9 mouse cellular contexts compared by ENCODE assay signal in the genomic region with DNA sequence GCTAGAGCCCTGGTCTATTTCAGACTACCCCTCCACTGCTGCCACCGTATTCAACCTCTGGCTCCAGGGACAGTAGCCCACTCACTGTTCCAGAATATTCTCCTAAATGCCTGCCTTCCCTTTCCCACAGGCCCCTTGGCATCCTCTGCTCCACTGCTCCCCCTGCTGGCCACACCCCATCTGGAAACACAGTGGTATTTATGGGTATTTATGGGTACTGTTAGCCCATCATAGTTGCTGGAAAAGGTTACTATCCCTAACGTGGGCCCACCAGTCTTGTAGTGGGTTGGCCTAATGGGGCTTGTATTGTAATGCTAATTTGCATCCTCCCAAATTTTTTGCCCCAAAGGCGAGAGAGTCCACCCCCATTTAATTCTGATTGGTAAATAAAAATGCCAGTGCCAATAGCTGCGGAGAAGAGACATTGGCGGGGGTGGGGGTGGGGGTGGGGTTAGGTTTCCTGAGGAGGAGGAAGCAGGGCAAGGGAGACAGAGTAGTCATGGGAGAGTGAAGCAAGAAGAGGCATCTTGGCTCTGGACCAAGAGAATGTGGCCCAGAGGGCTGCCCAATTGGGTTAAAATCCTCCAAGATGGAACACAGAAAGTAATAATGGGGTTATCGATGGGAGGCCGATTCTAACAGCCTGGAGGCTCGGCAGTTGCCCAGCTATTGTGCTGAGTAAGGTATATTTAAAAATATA. TPM values are rescaled to one million over a fixed set of nuclear protein-coding genes. Genes with fewer than 3 reads are reported as not detected.
DNase-seq lines count a peak whose midpoint lies in the region; ATAC-seq and TF ChIP-seq lines count a peak whose summit lies in the region.
"Had no signal": no experiment of that assay in that cellular context is flagged by ENCODE, and none has a peak within 500 bp of the region (broad histone marks: within the 10 kb centered on the region; RNA-seq: fewer than 3 reads in every experiment).

No protein-coding gene starts in this region.

- H3K4me1 ChIP-seq in midbrain, embryonic 14.5 days (ENCODE audit: control insufficient read depth, insufficient read depth, low read length): no peaks in the 10 kb centered on the region
- H3K4me1 ChIP-seq in midbrain, embryonic 15.5 days: no peaks in the 10 kb centered on the region
- H3K4me1 ChIP-seq in liver, embryonic 14.5 days (replicated peaks; ENCODE audit: control insufficient read depth in 2 of 2, insufficient read depth in 2 of 2, low read length in 1 of 2): no peaks in the 10 kb centered on the region
- H3K4me1 ChIP-seq: megakaryocyte, embryonic 14.5 days had no signal

- no peaks in the 10 kb centered on the region for H3K27me3 ChIP-seq in midbrain, embryonic 14.5 days (ENCODE audit: control insufficient read depth, insufficient read depth, low read length)
- H3K27me3 ChIP-seq in midbrain, embryonic 15.5 days (replicated peaks): no peaks in the 10 kb centered on the region
- H3K27me3 ChIP-seq in liver, embryonic 14.5 days (ENCODE audit: control insufficient read depth, insufficient read depth, low read length): no peaks in the 10 kb centered on the region

- TF ChIP-seq CTCF in liver, embryonic 14.5 days (IDR thresholded peaks at IDR 0.05; ENCODE audit: low read depth): peak; percentile 90

- peak; percentile 27 for DNase-seq in midbrain, embryonic 14.5 days
- DNase-seq in R1 (ENCODE audit: low read depth, low spot score): peak; percentile 48
- DNase-seq in cerebellum, adult 11-12 months: peak; percentile 26
- peak; percentile 30 to 40 for DNase-seq in gastrocnemius, adult 8-10 months (ENCODE audit: low spot score in 2 of 2)
- peak in 1 of 3 experiments; percentile 7 for DNase-seq in liver, embryonic 14.5 days (ENCODE audit: low read depth in 3 of 3, low spot score in 3 of 3)
- DNase-seq in spleen, adult 18-20 months: peak; percentile 20 to 73

- no peak overlapping the region for H3K9ac ChIP-seq in midbrain, embryonic 14.5 days (replicated peaks; ENCODE audit: low read length)
- H3K9ac ChIP-seq in midbrain, embryonic 15.5 days: no peak overlapping the region
- H3K9ac ChIP-seq in liver, embryonic 14.5 days (replicated peaks): no peak overlapping the region
- H3K9ac ChIP-seq: heart, embryonic 13.5 days had no signal

- no peaks in the 10 kb centered on the region for H3K9me3 ChIP-seq in midbrain, embryonic 14.5 days (ENCODE audit: control insufficient read depth, low read length)
- H3K9me3 ChIP-seq in midbrain, embryonic 15.5 days: no peaks in the 10 kb centered on the region
- H3K9me3 ChIP-seq in liver, embryonic 14.5 days (ENCODE audit: control insufficient read depth, low read length): no peaks in the 10 kb centered on the region
- H3K9me3 ChIP-seq: heart, embryonic 13.5 days; megakaryocyte, embryonic 14.5 days had no signal

- no peak overlapping the region for H3K27ac ChIP-seq in midbrain, embryonic 14.5 days (replicated peaks; ENCODE audit: low read depth, low read length)
- H3K27ac ChIP-seq in midbrain, embryonic 15.5 days: no peak overlapping the region
- H3K27ac ChIP-seq in liver, embryonic 14.5 days: no peak overlapping the region
- H3K27ac ChIP-seq: heart, embryonic 13.5 days had no signal

- H3K36me3 ChIP-seq in midbrain, embryonic 14.5 days (ENCODE audit: control insufficient read depth, insufficient read depth, low read length): no peaks in the 10 kb centered on the region
- no peaks in the 10 kb centered on the region for H3K36me3 ChIP-seq in midbrain, embryonic 15.5 days (replicated peaks)
- no peaks in the 10 kb centered on the region for H3K36me3 ChIP-seq in liver, embryonic 14.5 days (replicated peaks; ENCODE audit: control insufficient read depth, insufficient read depth, low read depth)
- H3K36me3 ChIP-seq: heart, embryonic 13.5 days had no signal

- H3K4me2 ChIP-seq in midbrain, embryonic 14.5 days (ENCODE audit: low read length): no peak overlapping the region
- H3K4me2 ChIP-seq in midbrain, embryonic 15.5 days: no peak overlapping the region
- no peak overlapping the region for H3K4me2 ChIP-seq in liver, embryonic 14.5 days (ENCODE audit: low read depth)
- H3K4me2 ChIP-seq: heart, embryonic 13.5 days had no signal

- WGBS in midbrain, embryonic 14.5 days: 63% methylated on average over 8 of the region's 8 CpGs
- 60% methylated on average over 8 of the region's 8 CpGs for WGBS in midbrain, embryonic 15.5 days
- WGBS in liver, embryonic 14.5 days (ENCODE audit: insufficient replicate concordance): 50% methylated on average over 8 of the region's 8 CpGs

- no peak for ATAC-seq in midbrain, embryonic 14.5 days (ENCODE audit: low FRiP score, low TSS enrichment)
- no peak for ATAC-seq in midbrain, embryonic 15.5 days (replicated peaks)
- ATAC-seq in liver, embryonic 14.5 days (ENCODE audit: insufficient read depth): no peak

- no peak overlapping the region for H3K4me3 ChIP-seq in midbrain, embryonic 14.5 days (replicated peaks; ENCODE audit: low read depth, low read length)
- no peak overlapping the region for H3K4me3 ChIP-seq in midbrain, embryonic 15.5 days
- no peak overlapping the region for H3K4me3 ChIP-seq in liver, embryonic 14.5 days (ENCODE audit: insufficient read depth in 1 of 2, low read depth in 2 of 2, low read length in 2 of 2)
- H3K4me3 ChIP-seq: heart, embryonic 13.5 days; megakaryocyte, embryonic 14.5 days had no signal

- TF ChIP-seq EP300 in liver, embryonic 14.5 days (IDR thresholded peaks at IDR 0.05; ENCODE audit: low read depth): no peak

RNA-seq across cellular contexts. Expression of gene Lrrc3, which starts 14.4 kb away (rescaled TPM):
- 14.3 and 15.7 TPM in 2 replicates for polyA plus RNA-seq in midbrain, embryonic 14.5 days (2014; fragmentation: Nextera tagmentation; extraction: Ambion mirVana)
- polyA plus RNA-seq in midbrain, embryonic 15.5 days (2015; fragmentation: Nextera tagmentation; extraction: Ambion mirVana): 24.2 and 24.3 TPM in 2 replicates
- under 1 TPM; 0.07 to 0.49 (median 0.08) TPM for total RNA-seq in gastrocnemius, adult 8-10 months (2022)
- 6.7 and 8.4 TPM in 2 replicates for polyA plus RNA-seq in liver, embryonic 14.5 days (2012; rRNA removed)
- 8.0 and 8.9 TPM in 2 replicates for polyA plus RNA-seq in liver, embryonic 14.5 days (2014; fragmentation: Nextera tagmentation; extraction: Ambion mirVana)

RNA-seq across cellular contexts. Expression of gene Trpm2, which starts 53.6 kb away (rescaled TPM):
- polyA plus RNA-seq in midbrain, embryonic 14.5 days (2014; fragmentation: Nextera tagmentation; extraction: Ambion mirVana): 3.6 TPM in 2 replicates
- 3.7 and 6.1 TPM in 2 replicates for polyA plus RNA-seq in midbrain, embryonic 15.5 days (2015; fragmentation: Nextera tagmentation; extraction: Ambion mirVana)
- under 1 TPM in 2 of 4 experiments, not detected in 2; 0.07 to 0.20 TPM for total RNA-seq in gastrocnemius, adult 8-10 months (2022)
- 1.1 TPM in 2 replicates for polyA plus RNA-seq in liver, embryonic 14.5 days (2012; rRNA removed)
- polyA plus RNA-seq in liver, embryonic 14.5 days (2014; fragmentation: Nextera tagmentation; extraction: Ambion mirVana): 1.4 and 1.5 TPM in 2 replicates

RNA-seq across cellular contexts. Expression of gene Gm3285, which starts 55.0 kb away (rescaled TPM):
- polyA plus RNA-seq in midbrain, embryonic 14.5 days (2014; fragmentation: Nextera tagmentation; extraction: Ambion mirVana): not detected in 2 replicates
- polyA plus RNA-seq in midbrain, embryonic 15.5 days (2015; fragmentation: Nextera tagmentation; extraction: Ambion mirVana): not detected in 2 replicates
- not detected for total RNA-seq in gastrocnemius, adult 8-10 months (2022)
- polyA plus RNA-seq in liver, embryonic 14.5 days (2012; rRNA removed): not detected in 2 replicates
- polyA plus RNA-seq in liver, embryonic 14.5 days (2014; fragmentation: Nextera tagmentation; extraction: Ambion mirVana): not detected in 2 replicates
- polyA plus RNA-seq: heart, embryonic 13.5 days had no signal
